Comparison of ENCODE assay signal across 12 mouse cellular contexts in genomic region chr6:61301631-61302030, GRCm38 (mm10).
A peak's percentile ranks its signal among the peaks of the same experiment; 100 is the strongest.
DNase-seq lines count a peak whose midpoint lies in the region; ATAC-seq and TF ChIP-seq lines count a peak whose summit lies in the region.
"Had no signal": no experiment of that assay in that cellular context is flagged by ENCODE, and none has a peak within 500 bp of the region (broad histone marks: within the 10 kb centered on the region; RNA-seq: fewer than 3 reads in every experiment).

No protein-coding gene starts in this region.

- DNase-seq in adrenal gland, postnatal 10 days: peak; percentile 6
- no peak for DNase-seq in adrenal gland, postnatal 25 days
- DNase-seq in kidney, adult 2 months: no peak
- peak; percentile 54 for DNase-seq in 3T3-L1 (ENCODE audit: low read depth, low spot score)
- peak; percentile 47 for DNase-seq in brain, embryonic 14.5 days (ENCODE audit: low read depth)
- DNase-seq in urinary bladder, postnatal 14 days (ENCODE audit: low spot score): no peak
- DNase-seq in testis, postnatal 14 days (ENCODE audit: low spot score): no peak
- DNase-seq: adrenal gland, adult 8-10 months; heart, postnatal 14 days had no signal

- H3K4me2 ChIP-seq in kidney, embryonic 14.5 days (replicated peaks; ENCODE audit: low read depth, low read length): no peak overlapping the region
- H3K4me2 ChIP-seq: neural tube, embryonic 13.5 days had no signal

- no peaks in the 10 kb centered on the region for H3K9me3 ChIP-seq in kidney, embryonic 14.5 days (ENCODE audit: control insufficient read depth, low read length)
- H3K9me3 ChIP-seq: neural tube, embryonic 13.5 days had no signal

- no peak for ATAC-seq in kidney, embryonic 14.5 days (ENCODE audit: low FRiP score, low TSS enrichment)

- H3K27ac ChIP-seq in kidney, adult 2 months (ENCODE audit: insufficient read depth, low read depth, low read length): no peak overlapping the region
- H3K27ac ChIP-seq in kidney, embryonic 14.5 days (ENCODE audit: low read depth, low read length): no peak overlapping the region
- H3K27ac ChIP-seq: macrophage; neural tube, embryonic 13.5 days had no signal

- H3K4me1 ChIP-seq in kidney, adult 2 months (ENCODE audit: control insufficient read depth, insufficient read depth, low read length): no peaks in the 10 kb centered on the region
- H3K4me1 ChIP-seq in kidney, embryonic 14.5 days (ENCODE audit: control insufficient read depth, insufficient read depth, low read length): no peaks in the 10 kb centered on the region

- no peaks in the 10 kb centered on the region for H3K27me3 ChIP-seq in kidney, adult 2 months (replicated peaks; ENCODE audit: control insufficient read depth, insufficient read depth, low read length)
- no peaks in the 10 kb centered on the region for H3K27me3 ChIP-seq in kidney, embryonic 14.5 days (ENCODE audit: control insufficient read depth, insufficient read depth, low read length)
- H3K27me3 ChIP-seq: neural tube, embryonic 13.5 days had no signal

- no peak for TF ChIP-seq POLR2A in kidney, adult 2 months (IDR thresholded peaks at IDR 0.05; ENCODE audit: low read depth, low read length)
- no peak for TF ChIP-seq POLR2A in brain, embryonic 14.5 days (IDR thresholded peaks at IDR 0.05; ENCODE audit: borderline replicate concordance, extremely low read depth, insufficient read depth, insufficient read length, poor library complexity, severe bottlenecking)

- peak; percentile 35 for TF ChIP-seq CTCF in kidney, adult 2 months (conservative IDR thresholded peaks at IDR 0.05; ENCODE audit: insufficient read depth, insufficient read length, low read depth, low read length)
- TF ChIP-seq CTCF in brain, embryonic 14.5 days (IDR thresholded peaks at IDR 0.05; ENCODE audit: borderline replicate concordance, extremely low read depth, insufficient read depth, insufficient read length): peak; percentile 44

- WGBS in kidney, adult 2 months: 30% methylated on average over 2 of the region's 2 CpGs
- 27% methylated on average over 2 of the region's 2 CpGs for WGBS in kidney, embryonic 14.5 days

- no peak overlapping the region for H3K4me3 ChIP-seq in kidney, adult 2 months (ENCODE audit: insufficient read depth, low read depth, low read length)
- no peak overlapping the region for H3K4me3 ChIP-seq in kidney, embryonic 14.5 days (ENCODE audit: low read length)
- H3K4me3 ChIP-seq: neural tube, embryonic 13.5 days had no signal

- H3K9ac ChIP-seq in kidney, embryonic 14.5 days (ENCODE audit: low read depth, low read length): no peak overlapping the region
- H3K9ac ChIP-seq: neural tube, embryonic 13.5 days had no signal

- no peaks in the 10 kb centered on the region for H3K36me3 ChIP-seq in kidney, adult 2 months (ENCODE audit: control insufficient read depth, insufficient read depth, low read length)
- no peaks in the 10 kb centered on the region for H3K36me3 ChIP-seq in kidney, embryonic 14.5 days (ENCODE audit: control insufficient read depth, insufficient read depth, low read length)
- H3K36me3 ChIP-seq: neural tube, embryonic 13.5 days had no signal

Comparison
In these comparisons a context has a peak if more than half of its experiments do, and no peak if none do; other contexts are left out.
1. DNase-seq: peak in adrenal gland, postnatal 10 days (single experiment), 3T3-L1 (single experiment) and brain, embryonic 14.5 days (single experiment); none in adrenal gland, postnatal 25 days (single experiment), kidney, adult 2 months (single experiment), urinary bladder, postnatal 14 days (single experiment) and testis, postnatal 14 days (single experiment).